Mouse (Mus musculus) limb, embryonic 11.5 days (tissue): Measurements from ENCODE around the gene Numa1. TPM values are rescaled to one million over a fixed set of nuclear protein-coding genes. Genes with fewer than 3 reads are reported as not detected.

Experiments
- ATAC-seq: fragments of 200-750 bp; cut with Nextera tagmentation; 2 replicates; pipeline ENCODE4 v1.8.0; 2017; ENCODE audit warnings: low read depth; ENCODE audit not compliant: insufficient number of reproducible peaks, low FRiP score, low TSS enrichment
- DNase-seq: peaks from one replicate; pipeline ENCODE4 v3.0.0-alpha.2; 2015; ENCODE audit warnings: low spot score
- H3K27ac ChIP-seq: fragments of 300-500 bp; sonication (generic); replicated peaks from 2 replicates; pipeline ENCODE4 v1.5.1; 2014; ENCODE audit warnings: low read depth, mild to moderate bottlenecking, low read length
- H3K27me3 ChIP-seq: fragments of 300-500 bp; sonication (generic); 2 replicates; pipeline ENCODE4 v1.6.1; 2014; ENCODE audit warnings: mild to moderate bottlenecking, low read length, mixed read lengths; ENCODE audit not compliant: control insufficient read depth, insufficient read depth
- H3K36me3 ChIP-seq: fragments of 300-500 bp; sonication (generic); 2 replicates; pipeline ENCODE4 v1.6.1; 2014; ENCODE audit warnings: mild to moderate bottlenecking, low read length, moderate library complexity, mixed read lengths; ENCODE audit not compliant: control insufficient read depth, insufficient read depth
- H3K4me1 ChIP-seq: fragments of 300-500 bp; sonication (generic); 2 replicates; pipeline ENCODE4 v1.6.1; 2014; ENCODE audit warnings: low read length, mixed read lengths; ENCODE audit not compliant: control insufficient read depth, insufficient read depth
- H3K4me2 ChIP-seq: fragments of 300-500 bp; sonication (generic); 2 replicates; pipeline ENCODE4 v1.6.1; 2014; ENCODE audit warnings: low read depth, mild to moderate bottlenecking, moderate library complexity; ENCODE audit not compliant: severe bottlenecking
- H3K4me3 ChIP-seq: fragments of 300-500 bp; sonication (generic); 2 replicates; pipeline ENCODE4 v1.5.1; 2014; ENCODE audit warnings: low read depth, low read length
- H3K9ac ChIP-seq: fragments of 300-500 bp; sonication (generic); 2 replicates; pipeline ENCODE4 v1.6.1; 2014; ENCODE audit warnings: mild to moderate bottlenecking, low read length
- H3K9me3 ChIP-seq: fragments of 300-500 bp; sonication (generic); 2 replicates; pipeline ENCODE4 v1.6.1; 2016; ENCODE audit warnings: low read length; ENCODE audit not compliant: control insufficient read depth
- WGBS: fragments of 180-500 bp; shearing (Covaris S2); extraction: QIAGEN DNeasy Blood & Tissue Kit; methylation state at CpG from one replicate; pipeline ENCODE4 v1.1.7; 2014; 5-methylcytosine and 5-hydroxymethylcytosine counted together
- polyA plus RNA-seq: library from polyadenylated mRNA; unstranded; fragments of >200 nt; fragmentation: Nextera tagmentation; extraction: Ambion mirVana; gene quantifications from 2 replicates; pipeline ENCODE4 v1.2.1, GENCODE M21; 2014

Numa1 gene
- polyA plus RNA-seq, 1 experiment from 2014 or later, result 130 TPM

- H3K4me3 ChIP-seq, result no peak overlapping the region
- H3K36me3 ChIP-seq, result peaks cover 58% of the 10 kb centered on the region
- H3K27ac ChIP-seq, result no peak overlapping the region
- no peak overlapping the region for H3K9ac ChIP-seq
- H3K4me2 ChIP-seq, result no peak overlapping the region
- no peaks in the 10 kb centered on the region for H3K27me3 ChIP-seq
- ATAC-seq (no peak), DNase-seq (no peak)
- H3K4me1 ChIP-seq, result no peaks in the 10 kb centered on the region
- WGBS, result 93% methylated on average over 8 of the region's 8 CpGs
- no peaks in the 10 kb centered on the region for H3K9me3 ChIP-seq
Observed at GRCm38 (mm10) chr7:102000296-102000695, 66.4 kb downstream of the Numa1 start.

- Histone ChIP-seq H3K36me3 (peaks cover 50% of the 10 kb centered on the region), H3K4me1 (no peaks in the 10 kb centered on the region), H3K4me3 (no peak overlapping the region), H3K27me3 (no peaks in the 10 kb centered on the region), H3K4me2 (no peak overlapping the region), H3K27ac (no peak overlapping the region), H3K9me3 (no peaks in the 10 kb centered on the region), H3K9ac (no peak overlapping the region)
- ATAC-seq (no peak), DNase-seq (no peak)
- 94% methylated on average over 26 of the region's 26 CpGs for WGBS
Observed at GRCm38 (mm10) chr7:102000921-102001630, 67.2 kb downstream of the Numa1 start.

GRCm38 (mm10) chr7:102006520-102006919 is 72.6 kb downstream of the Numa1 start:
- H3K27ac ChIP-seq, result no peak overlapping the region
- 91% methylated on average over 1 of the region's 1 CpGs for WGBS

GRCm38 (mm10) chr7:102011855-102012254 is 77.9 kb downstream of the Numa1 start:
- Histone ChIP-seq H3K9ac (no peak overlapping the region), H3K4me1 (no peaks in the 10 kb centered on the region), H3K36me3 (peaks cover 63% of the 10 kb centered on the region), H3K4me3 (no peak overlapping the region), H3K4me2 (no peak overlapping the region), H3K27ac (no peak overlapping the region), H3K9me3 (no peaks in the 10 kb centered on the region), H3K27me3 (no peaks in the 10 kb centered on the region)
- no peak for DNase-seq
- WGBS, result 89% methylated on average over 9 of the region's 9 CpGs
- no peak for ATAC-seq

More at GRCm38 (mm10) chr7:102006520-102006919, 72.6 kb downstream of the Numa1 start:
- peaks cover 42% of the 10 kb centered on the region for H3K36me3 ChIP-seq
- DNase-seq, result no peak
- no peaks in the 10 kb centered on the region for H3K27me3 ChIP-seq
- no peak overlapping the region for H3K4me2 ChIP-seq
- H3K4me1 ChIP-seq, result no peaks in the 10 kb centered on the region
- no peak overlapping the region for H3K9ac ChIP-seq
- ATAC-seq, result no peak
- no peak overlapping the region for H3K4me3 ChIP-seq
- no peaks in the 10 kb centered on the region for H3K9me3 ChIP-seq

- H3K4me1 ChIP-seq, result no peaks in the 10 kb centered on the region
Observed at GRCm38 (mm10) chr7:102013416-102013815, 79.5 kb downstream of the Numa1 start.

GRCm38 (mm10) chr7:102014995-102015394 is 81.1 kb downstream of the Numa1 start:
- no peak overlapping the region for H3K4me3 ChIP-seq
- DNase-seq (no peak), ATAC-seq (no peak)
- H3K27ac ChIP-seq, result no peak overlapping the region
- H3K4me1 ChIP-seq, result no peaks in the 10 kb centered on the region
- H3K9me3 ChIP-seq, result no peaks in the 10 kb centered on the region
- no peak overlapping the region for H3K9ac ChIP-seq
- no peaks in the 10 kb centered on the region for H3K27me3 ChIP-seq
- H3K36me3 ChIP-seq, result peaks cover 46% of the 10 kb centered on the region
- 89% methylated on average over 2 of the region's 2 CpGs for WGBS
- H3K4me2 ChIP-seq, result no peak overlapping the region

More at GRCm38 (mm10) chr7:102013416-102013815, 79.5 kb downstream of the Numa1 start:
- no peak overlapping the region for H3K9ac ChIP-seq
- no peaks in the 10 kb centered on the region for H3K27me3 ChIP-seq
- WGBS, result 91% methylated on average over 8 of the region's 8 CpGs
- H3K27ac ChIP-seq, result no peak overlapping the region
- ATAC-seq (no peak), DNase-seq (no peak)
- no peak overlapping the region for H3K4me2 ChIP-seq
- no peaks in the 10 kb centered on the region for H3K9me3 ChIP-seq
- H3K4me3 ChIP-seq, result no peak overlapping the region
- H3K36me3 ChIP-seq, result peaks cover 61% of the 10 kb centered on the region

GRCm38 (mm10) chr7:102016936-102017335 is 83.0 kb downstream of the Numa1 start:
- Histone ChIP-seq H3K27ac (no peak overlapping the region), H3K36me3 (peaks cover 34% of the 10 kb centered on the region), H3K27me3 (no peaks in the 10 kb centered on the region), H3K4me3 (no peak overlapping the region), H3K4me2 (no peak overlapping the region), H3K9me3 (no peaks in the 10 kb centered on the region), H3K4me1 (no peaks in the 10 kb centered on the region), H3K9ac (no peak overlapping the region)
- no peak for ATAC-seq
- 90% methylated on average over 4 of the region's 4 CpGs for WGBS
- DNase-seq, result no peak

- H3K27me3 ChIP-seq, result no peaks in the 10 kb centered on the region
- 80% methylated on average over 5 of the region's 5 CpGs for WGBS
- H3K9ac ChIP-seq, result no peak overlapping the region
- no peak overlapping the region for H3K4me2 ChIP-seq
- no peaks in the 10 kb centered on the region for H3K9me3 ChIP-seq
- H3K4me1 ChIP-seq, result no peaks in the 10 kb centered on the region
- H3K4me3 ChIP-seq, result no peak overlapping the region
- H3K27ac ChIP-seq, result no peak overlapping the region
- peaks cover 29% of the 10 kb centered on the region for H3K36me3 ChIP-seq
- DNase-seq (no peak), ATAC-seq (no peak)
Observed at GRCm38 (mm10) chr7:102017452-102017851, 83.5 kb downstream of the Numa1 start.

- ATAC-seq, result no peak
- Histone ChIP-seq H3K9ac (no peak overlapping the region), H3K27ac (no peak overlapping the region), H3K4me3 (no peak overlapping the region), H3K4me2 (no peak overlapping the region), H3K9me3 (no peaks in the 10 kb centered on the region), H3K36me3 (peaks cover 23% of the 10 kb centered on the region), H3K27me3 (no peaks in the 10 kb centered on the region), H3K4me1 (no peaks in the 10 kb centered on the region)
- WGBS, result 88% methylated on average over 7 of the region's 7 CpGs
- no peak for DNase-seq
Observed at GRCm38 (mm10) chr7:102018034-102018433, 84.1 kb downstream of the Numa1 start.
